Mouse (Mus musculus) megakaryocyte, embryonic 14.5 days (primary cell): Measurements from ENCODE around the gene Rps21.

Source experiments
- FLI1 ChIP-seq: IDR thresholded peaks from 2 replicates; pipeline ENCODE4 v1.6.1; 2012; ENCODE audit warnings: low read length, inconsistent platforms, mixed read lengths
- GATA1 ChIP-seq: IDR thresholded peaks from 3 replicates; pipeline ENCODE4 v1.6.1; 2012; ENCODE audit warnings: mixed read lengths, low read length, inconsistent platforms, borderline replicate concordance

DNA sequence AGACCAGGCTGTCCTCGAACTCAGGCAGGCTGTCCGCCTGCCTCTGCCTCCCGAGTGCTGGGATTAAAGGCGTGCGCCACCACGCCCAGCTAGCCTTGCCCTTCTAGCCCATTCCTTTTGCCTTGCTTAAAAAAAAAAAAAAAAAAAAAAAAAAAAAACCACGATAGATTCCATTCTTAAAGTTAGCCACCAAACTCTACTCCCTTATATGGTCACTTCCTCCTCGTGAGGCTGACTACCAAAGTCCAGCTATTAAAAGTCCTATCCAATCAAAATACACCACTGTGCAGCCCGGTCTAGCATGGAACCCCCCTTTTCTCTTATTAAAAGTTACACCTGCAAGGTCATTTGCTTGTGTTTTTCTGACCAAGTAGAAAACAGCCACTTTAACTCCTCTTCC is 1.5 kb upstream of the Rps21 start:
- TF ChIP-seq GATA1: no peak
- no peak for TF ChIP-seq FLI1
